Mouse (Mus musculus) adipocyte (in vitro differentiated cells): ENCODE data around the gene Cd38.

Source experiments
- DNase-seq: peaks from one replicate; pipeline ENCODE4 v3.0.0-alpha.2; 2016; ENCODE audit warnings: low spot score

Cd38 gene

GRCm38 (mm10) chr5:43868253-43868652 is at the start of gene Cd38:
Cd38 (plus strand) TSS chr5:43868553.
- DNase-seq: no peak

GRCm38 (mm10) chr5:43818695-43819094 is 49.7 kb upstream of the Cd38 start, which contains the start of gene Bst1:
Bst1 (plus strand) TSS chr5:43818885.
- no peak for DNase-seq

- DNase-seq: no peak
These were observed 47.6 kb upstream of the Cd38 start for GRCm38 (mm10) chr5:43820785-43821184.

DNA sequence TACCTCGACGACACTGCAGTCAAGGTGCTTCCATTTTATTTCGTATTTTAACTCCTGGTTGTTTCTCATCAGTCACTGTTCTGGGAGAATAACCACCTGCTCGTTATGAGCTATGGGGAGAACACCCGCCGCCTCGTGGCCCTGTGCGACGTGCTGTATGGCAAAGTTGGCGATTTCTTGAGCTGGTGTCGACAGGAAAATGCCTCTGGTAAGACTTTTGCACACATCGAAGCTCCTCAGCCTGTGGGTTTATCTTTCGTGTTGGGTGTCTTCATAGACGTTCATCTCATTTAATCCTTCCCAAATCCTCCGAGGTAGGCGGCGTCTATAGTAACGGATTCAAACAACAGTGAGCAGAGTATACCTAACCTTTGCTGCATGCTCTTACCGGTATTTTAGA is 46.8 kb upstream of the Cd38 start, which contains the start of gene Fbxl5:
TSS of gene Fbxl5 (minus strand) at position 101 of the 400 bp plus-strand sequence.
- DNase-seq: no peak

GRCm38 (mm10) chr5:43822199-43822598 is 46.2 kb upstream of the Cd38 start:
- no peak for DNase-seq

GRCm38 (mm10) chr5:43822824-43823223 is 45.5 kb upstream of the Cd38 start:
- DNase-seq: no peak

DNA sequence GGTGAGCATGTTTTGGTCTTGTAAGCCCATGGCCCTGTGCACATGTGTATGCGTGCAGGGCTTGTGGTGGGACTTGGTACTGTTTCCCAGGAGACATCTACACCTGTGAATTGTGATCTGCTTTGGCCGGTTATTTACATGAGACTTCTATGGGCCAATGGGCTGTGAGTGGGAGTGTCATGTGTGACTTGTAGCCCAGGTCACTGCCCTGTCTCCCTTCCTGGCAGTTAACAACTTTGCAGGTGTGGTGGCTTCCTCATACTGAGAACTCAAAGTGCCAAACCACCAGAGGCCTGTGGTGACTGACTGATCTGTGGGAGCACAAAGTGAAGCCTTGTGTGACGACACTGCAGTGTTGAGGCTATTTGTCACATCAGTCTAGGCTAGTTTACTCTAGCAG is 43.8 kb upstream of the Cd38 start:
- no peak for DNase-seq

DNA sequence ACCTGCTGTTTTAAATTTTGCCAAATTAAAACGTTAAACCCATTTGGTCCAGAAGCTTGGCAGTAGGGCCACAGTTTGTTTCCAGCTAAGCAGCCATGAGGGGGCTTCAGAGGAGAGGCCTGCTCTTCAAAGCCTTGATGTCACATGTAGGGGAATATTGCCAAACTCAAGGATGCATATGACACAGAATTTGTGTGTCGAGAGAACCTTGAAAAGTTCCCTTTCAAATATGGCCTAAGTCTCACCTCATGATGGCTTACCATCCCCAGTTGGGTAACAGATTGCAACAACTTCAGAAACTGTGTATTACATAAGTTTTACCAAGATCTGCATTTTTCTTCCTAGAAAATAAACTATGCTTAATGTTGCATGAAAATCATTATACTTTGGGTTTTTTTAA is 41.5 kb upstream of the Cd38 start:
- DNase-seq: no peak

GRCm38 (mm10) chr5:43827366-43827765 is 41.0 kb upstream of the Cd38 start:
- no peak for DNase-seq

GRCm38 (mm10) chr5:43836590-43836989 is 31.8 kb upstream of the Cd38 start:
- peak; percentile 77 for DNase-seq

DNA sequence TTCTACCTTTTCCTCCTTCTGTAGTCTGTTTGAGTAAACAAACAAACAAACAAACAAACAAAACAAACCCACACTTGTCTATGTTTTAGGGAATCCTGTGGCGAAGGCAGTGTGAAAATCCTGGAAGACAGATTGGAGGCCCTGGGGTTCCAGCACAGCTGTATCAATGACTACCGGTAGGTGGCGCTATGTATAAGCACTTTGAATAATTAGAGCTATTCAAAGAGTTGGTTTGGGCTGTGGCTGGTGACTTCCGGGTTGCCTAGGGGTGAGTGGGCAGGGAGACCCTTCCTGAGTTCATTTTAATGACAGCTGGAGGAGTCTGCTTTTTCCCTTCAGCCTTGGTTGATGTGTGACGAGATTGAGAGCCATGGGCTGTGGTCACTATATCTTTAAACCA is 31.0 kb upstream of the Cd38 start:
- peak; percentile 70 for DNase-seq

DNA sequence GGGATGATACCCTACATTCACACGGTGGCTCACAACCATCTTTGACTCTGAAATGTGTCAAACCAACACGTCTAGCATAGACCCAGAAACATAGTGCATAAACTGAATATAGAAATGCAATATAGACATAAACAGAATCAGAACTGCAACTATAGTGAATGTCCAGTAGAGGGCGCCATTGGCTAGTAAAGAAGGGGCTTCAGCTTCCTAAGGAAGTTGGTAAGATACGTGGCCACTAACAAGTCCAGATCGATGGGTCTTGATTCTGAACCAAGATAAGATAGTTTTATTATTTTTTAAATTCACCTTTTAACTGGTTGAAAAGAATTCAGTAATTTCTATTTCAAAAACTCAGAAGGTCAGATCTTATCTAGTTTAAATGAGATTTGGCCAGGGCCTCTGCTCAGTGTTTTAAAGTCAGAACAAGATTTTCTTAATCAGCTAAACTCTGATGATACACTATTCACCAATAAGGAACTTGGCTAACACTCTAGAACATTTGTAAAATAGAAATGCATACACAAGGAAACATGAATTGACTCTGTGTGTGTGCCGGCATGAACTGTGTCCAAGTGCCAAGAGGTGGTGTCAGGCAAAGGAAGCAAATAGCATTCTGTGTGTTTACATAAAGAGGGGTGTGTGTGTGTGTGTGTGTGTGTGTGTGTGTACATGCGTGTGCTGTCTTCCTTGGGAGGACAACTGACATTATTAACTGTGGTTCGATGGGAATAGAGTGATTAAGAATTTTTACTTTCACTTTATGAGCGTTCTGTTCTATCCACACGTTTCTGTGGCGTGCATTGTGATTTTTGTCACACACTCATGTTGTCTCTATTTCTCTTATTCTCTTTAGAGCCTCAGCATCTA is 27.0 kb upstream of the Cd38 start:
- peak; percentile 88 for DNase-seq

GRCm38 (mm10) chr5:43842011-43842285 is 26.4 kb upstream of the Cd38 start:
- no peak for DNase-seq

DNA sequence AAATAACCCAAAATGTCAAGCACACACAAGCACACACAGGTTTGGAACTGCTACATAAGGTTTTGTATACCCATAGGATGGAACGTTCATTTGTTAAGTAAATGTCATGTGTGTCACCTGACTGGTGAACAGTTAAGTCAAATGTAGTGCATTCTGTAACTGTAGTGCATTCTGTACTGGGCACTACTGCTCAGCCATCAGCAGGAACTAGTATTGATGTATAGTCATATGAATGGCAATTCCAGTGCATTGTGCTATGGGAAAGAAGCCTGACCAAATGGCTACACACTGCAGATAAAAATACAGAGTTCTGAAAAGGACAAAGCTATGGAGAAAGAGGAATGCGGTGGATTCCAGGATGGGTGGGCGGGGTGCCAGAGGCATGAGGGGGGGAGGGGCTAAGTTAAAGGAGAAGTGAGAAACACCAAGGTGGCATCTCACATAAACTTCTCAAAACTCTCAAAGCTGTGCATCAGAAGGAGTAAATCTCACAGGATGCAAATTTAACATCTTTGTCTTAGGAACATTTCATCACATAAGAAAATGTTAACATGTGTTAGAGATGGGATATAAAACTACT is 25.7 kb upstream of the Cd38 start:
- DNase-seq: no peak

DNA sequence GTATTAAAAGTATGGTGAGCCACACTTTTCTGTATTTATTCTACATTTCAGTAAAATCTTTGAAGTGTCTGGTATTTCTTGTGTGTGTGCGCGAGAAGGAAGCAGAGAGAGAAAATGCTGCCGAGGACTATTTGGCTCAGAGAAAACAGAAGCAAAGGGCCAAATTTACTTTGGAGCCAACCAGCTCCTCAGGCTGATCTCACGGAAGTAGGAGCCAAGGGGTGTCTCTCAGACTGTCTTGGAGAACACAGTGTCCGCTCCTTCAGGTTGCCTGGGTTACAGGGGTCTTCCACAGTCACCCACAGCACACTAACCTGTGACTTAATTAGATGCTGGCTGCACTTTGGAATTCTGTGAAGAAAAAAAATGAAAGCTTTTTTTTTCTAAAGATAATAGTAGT is 23.3 kb upstream of the Cd38 start:
- DNase-seq: peak; percentile 46

DNA sequence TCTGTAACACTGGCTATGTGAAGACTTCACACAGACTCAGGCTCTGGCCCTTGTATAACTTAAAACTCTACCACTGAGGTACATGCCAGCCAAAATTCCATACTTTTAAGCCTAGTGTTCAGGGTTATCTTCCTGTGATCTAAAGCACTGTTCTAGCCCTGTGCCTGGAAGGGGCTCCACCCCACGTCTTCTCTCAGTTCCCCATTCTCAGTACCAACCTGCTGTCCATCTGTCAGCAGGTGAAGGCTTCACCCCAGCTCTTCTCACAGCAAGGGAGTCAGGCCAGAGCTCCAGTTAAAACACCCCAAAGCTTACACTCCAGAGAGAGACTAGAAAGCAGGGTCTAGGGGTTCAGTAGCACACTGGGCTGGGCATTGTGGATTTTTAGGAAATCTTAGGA is 22.7 kb upstream of the Cd38 start:
- DNase-seq: no peak

DNA sequence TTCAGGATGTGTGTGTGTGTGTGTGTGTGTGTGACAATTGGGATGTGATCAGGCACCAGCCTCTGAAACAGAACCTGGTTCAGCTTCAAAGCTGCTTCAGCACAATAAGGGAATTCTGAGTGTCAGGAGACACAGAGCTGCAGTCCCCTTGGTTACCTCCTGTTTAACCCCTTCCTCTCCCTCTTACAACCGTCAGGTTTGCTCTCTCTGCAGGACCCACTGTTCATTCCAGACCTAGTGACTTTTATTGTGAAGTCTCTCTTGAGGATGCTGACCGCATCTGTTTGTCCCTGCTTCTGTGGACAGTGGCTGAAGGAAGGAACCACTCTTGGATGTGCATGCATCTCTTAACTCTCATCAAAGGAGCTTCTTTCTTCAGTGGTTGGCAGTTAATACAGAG is 22.1 kb upstream of the Cd38 start:
- no peak for DNase-seq

- DNase-seq: no peak
These were observed 20.8 kb upstream of the Cd38 start for GRCm38 (mm10) chr5:43847555-43847954.

DNA sequence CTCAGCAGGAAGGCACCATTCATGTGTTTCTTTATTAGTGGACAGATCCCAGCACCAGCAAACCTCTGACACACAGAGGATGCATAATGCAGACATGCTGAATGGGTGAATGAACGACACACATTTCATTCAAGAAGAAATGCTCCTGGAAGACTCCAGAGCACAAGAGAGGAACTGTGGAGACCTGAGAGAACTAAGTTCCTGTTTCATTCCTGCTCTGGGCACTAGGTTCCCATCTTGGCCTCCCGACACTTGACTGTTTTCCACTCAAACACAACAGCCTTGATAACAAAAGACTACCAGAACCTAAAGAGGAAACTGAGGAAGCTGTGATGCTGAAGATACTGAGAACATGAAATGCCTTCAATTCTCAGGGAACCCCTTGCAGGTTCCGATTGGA is 20.1 kb upstream of the Cd38 start:
- no peak for DNase-seq

GRCm38 (mm10) chr5:43853096-43853867 is 15.1 kb upstream of the Cd38 start:
- DNase-seq: no peak

- no peak for DNase-seq
These were observed 14.4 kb upstream of the Cd38 start for GRCm38 (mm10) chr5:43853868-43854488.

DNA sequence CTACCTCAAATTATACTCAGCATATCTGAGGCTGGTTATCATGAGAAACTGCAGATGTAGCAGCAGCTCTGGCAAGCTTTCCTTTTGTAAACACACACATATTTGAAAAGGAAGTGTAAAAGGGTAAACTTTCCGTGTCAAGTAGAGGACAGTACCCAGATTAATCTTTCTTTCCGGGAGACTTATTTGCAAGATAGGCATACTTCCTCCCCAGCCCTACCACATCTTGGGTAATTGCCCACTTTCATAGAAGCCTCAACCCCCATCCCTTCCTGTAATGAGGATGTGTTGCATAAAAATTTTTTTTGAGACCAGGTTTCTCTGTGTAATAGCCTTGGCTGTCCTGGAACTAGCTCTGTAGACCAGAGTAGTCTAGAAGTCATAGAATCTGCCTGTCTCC is 12.6 kb upstream of the Cd38 start:
- peak; percentile 33 for DNase-seq

DNA sequence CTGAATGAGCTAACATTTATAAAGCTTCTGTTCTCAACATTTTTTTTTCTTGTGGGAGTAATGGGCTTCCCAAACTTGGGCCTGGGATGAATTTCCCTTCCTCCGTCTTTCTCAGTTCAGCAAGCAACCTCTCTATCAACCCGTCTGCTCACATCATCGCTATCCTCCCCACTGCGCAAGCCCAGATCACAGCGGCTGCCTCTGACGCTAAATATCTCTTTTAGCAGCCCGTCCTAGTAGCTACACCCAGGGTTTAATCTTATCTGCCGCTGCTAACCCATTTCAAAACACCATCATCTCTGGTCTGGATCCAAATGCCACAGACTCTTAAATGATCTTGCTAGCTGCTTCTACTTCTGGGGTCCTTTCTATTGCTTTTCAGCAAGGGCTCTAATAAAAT is 8.7 kb upstream of the Cd38 start:
- DNase-seq: no peak
